Mouse (Mus musculus): ENCODE results near the gene Gtf3c4. TPM values are rescaled to one million over a fixed set of nuclear protein-coding genes. Genes with fewer than 3 reads are reported as not detected.

The Gtf3c4 gene
- polyA plus RNA-seq, 1 experiment = 4.7 TPM

DNA sequence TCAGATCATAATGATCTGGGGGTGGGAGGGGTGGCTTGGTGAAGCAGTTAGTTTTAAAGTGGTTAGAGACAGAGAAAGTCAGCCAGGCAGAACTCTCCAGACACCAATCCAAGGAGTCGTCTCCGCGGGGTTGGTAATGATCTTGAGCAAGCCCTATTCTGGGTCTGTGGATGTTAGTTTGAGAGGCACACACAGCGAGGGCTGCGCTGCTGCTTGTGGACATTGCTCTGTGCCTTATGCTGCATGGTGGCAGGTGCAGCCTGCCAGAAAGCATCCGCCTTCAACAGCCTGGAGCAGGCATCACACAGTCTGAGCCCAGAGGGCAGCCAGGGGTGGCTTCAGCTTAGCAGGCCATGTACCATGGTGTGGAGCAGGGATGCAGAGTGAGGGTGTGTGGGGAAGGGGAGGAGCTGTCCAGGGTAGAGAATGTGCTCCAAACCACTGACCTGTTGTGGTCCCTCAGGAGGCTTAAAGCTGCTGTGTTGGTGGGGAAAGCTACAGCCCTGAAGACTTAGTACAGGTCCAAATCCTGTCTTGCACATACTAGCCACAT, 53.0 kb downstream of the Gtf3c4 start:
- no peak overlapping the region for H3K27ac ChIP-seq (ENCODE audit: insufficient read depth, low read depth, low read length)
- no peak overlapping the region for H3K4me3 ChIP-seq (ENCODE audit: low read depth, low read length)
- no peaks in the 10 kb centered on the region for H3K36me3 ChIP-seq (ENCODE audit: control insufficient read depth, insufficient read depth, low read length)
- TF ChIP-seq CTCF (IDR thresholded peaks at IDR 0.05; ENCODE audit: extremely low read depth, insufficient read length, insufficient replicate concordance, low read depth, low read length) = no peak
- TF ChIP-seq POLR2A (IDR thresholded peaks at IDR 0.05; ENCODE audit: low read depth, low read length) = no peak
- 72% methylated on average over 6 of the region's 6 CpGs for WGBS
- no peaks in the 10 kb centered on the region for H3K27me3 ChIP-seq (ENCODE audit: control insufficient read depth, insufficient read depth, low read length)
- no peaks in the 10 kb centered on the region for H3K4me1 ChIP-seq (ENCODE audit: control insufficient read depth, insufficient read depth, insufficient read length, low read length)

DNA sequence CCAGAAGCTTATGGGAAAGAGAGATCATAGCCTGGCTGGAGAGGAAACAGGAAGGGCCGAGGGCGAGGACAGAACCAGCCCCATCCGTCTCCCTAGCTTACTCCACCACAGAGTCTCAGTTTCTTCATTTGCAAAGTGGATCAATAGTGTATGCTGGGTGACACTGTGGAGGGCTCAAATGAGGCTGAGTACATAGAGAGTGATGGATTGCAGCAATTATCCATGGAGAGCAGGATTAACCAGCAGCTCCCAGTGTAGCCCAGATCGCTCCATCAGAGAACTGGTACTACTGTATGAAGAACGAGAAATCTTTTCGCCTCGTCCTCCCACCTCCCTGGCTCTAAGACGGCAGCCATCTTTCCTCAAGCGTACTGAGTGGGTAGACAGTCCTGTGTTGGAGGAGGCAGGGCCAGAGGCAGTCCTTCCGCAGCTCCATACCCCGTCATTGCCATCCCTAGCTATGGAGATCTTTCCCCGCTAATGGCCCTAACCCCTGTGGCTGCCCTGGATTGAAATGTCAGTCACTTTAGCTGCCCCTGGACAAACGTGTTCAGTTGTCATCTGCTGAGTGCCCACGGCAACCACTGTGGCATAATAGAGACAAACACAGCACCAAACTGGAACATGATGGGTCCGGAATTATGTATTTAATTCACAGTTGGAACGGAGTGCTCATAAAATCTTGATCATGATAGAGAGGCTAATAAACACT, 53.6 kb downstream of the Gtf3c4 start:
- no peak for TF ChIP-seq POLR2A (IDR thresholded peaks at IDR 0.05; ENCODE audit: low read depth, low read length)
- TF ChIP-seq CTCF (IDR thresholded peaks at IDR 0.05; ENCODE audit: extremely low read depth, insufficient read length, insufficient replicate concordance, low read depth, low read length) = no peak
- Histone ChIP-seq H3K27me3 (ENCODE audit: control insufficient read depth, insufficient read depth, low read length) (no peaks in the 10 kb centered on the region), H3K27ac (ENCODE audit: insufficient read depth, low read depth, low read length) (no peak overlapping the region), H3K4me3 (ENCODE audit: low read depth, low read length) (no peak overlapping the region), H3K4me1 (ENCODE audit: control insufficient read depth, insufficient read depth, insufficient read length, low read length) (no peaks in the 10 kb centered on the region), H3K36me3 (ENCODE audit: control insufficient read depth, insufficient read depth, low read length) (no peaks in the 10 kb centered on the region)
- WGBS = 54% methylated on average over 16 of the region's 16 CpGs

DNA sequence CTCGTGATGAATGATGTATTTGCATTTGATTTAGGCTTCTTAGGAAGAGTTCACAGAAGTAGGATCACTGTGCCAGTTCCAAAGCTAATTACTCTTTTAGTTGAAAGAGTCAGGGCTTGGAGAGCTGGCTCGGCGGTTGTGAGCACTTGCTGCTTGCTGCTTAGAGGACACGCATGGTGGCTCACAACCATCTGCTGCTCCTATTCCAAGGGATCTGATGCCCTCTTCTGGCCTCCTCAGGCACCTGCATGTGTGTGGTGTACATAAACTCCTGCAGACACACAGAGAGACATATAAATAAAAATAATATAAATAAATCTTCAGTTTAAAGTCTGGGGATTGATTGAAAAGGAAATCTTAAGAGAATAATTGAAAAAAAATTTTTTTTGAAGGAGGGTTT, 58.9 kb downstream of the Gtf3c4 start:
- Histone ChIP-seq H3K4me1 (ENCODE audit: control insufficient read depth, insufficient read depth, insufficient read length, low read length) (no peaks in the 10 kb centered on the region), H3K4me3 (ENCODE audit: low read depth, low read length) (no peak overlapping the region), H3K27me3 (ENCODE audit: control insufficient read depth, insufficient read depth, low read length) (no peaks in the 10 kb centered on the region), H3K36me3 (ENCODE audit: control insufficient read depth, insufficient read depth, low read length) (no peaks in the 10 kb centered on the region), H3K27ac (ENCODE audit: insufficient read depth, low read depth, low read length) (no peak overlapping the region)
- TF ChIP-seq POLR2A (IDR thresholded peaks at IDR 0.05; ENCODE audit: low read depth, low read length) (no peak), CTCF (IDR thresholded peaks at IDR 0.05; ENCODE audit: extremely low read depth, insufficient read length, insufficient replicate concordance, low read depth, low read length) (no peak)
- WGBS = 85% methylated on average over 4 of the region's 4 CpGs

DNA sequence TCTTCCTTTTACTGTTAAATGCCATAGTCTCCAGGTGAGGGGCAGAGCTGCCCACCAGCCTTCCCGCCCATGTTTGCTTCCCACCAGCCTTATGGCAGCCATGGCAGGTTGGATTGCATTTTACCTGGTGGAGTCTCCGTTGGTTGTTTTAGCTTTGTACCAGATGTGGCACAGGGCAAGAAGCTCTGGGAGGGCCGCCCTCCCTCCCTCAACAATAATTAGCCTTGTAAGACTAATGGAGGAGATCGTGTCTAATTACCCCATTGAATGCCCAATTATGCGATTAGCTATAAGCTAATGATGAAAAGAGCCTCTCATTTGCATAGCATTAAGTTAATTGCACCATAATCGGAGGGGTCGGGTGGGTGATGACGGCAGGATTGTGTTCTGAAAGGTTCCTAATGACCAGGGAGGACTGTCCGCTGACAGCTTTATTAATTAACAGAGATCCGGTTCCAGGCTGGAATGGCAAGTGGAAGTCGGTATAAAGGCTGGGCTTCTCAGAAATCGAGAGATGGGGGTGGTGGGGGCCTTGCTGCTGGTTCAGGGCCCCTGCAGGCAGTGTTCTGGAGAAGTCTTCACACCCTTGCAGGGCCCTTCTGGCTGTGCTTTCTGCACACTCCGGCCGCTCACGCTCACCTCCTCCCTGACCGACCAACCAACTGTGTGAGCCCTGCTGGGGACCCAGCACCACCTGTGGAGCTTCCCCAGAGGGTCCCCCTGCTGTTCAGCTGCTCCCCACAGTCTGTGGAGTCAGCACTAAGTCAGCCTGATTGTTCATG, 60.0 kb downstream of the Gtf3c4 start:
- H3K4me3 ChIP-seq (ENCODE audit: low read depth, low read length) = no peak overlapping the region
- 68% methylated on average over 16 of the region's 16 CpGs for WGBS
- no peaks in the 10 kb centered on the region for H3K4me1 ChIP-seq (ENCODE audit: control insufficient read depth, insufficient read depth, insufficient read length, low read length)
- no peaks in the 10 kb centered on the region for H3K27me3 ChIP-seq (ENCODE audit: control insufficient read depth, insufficient read depth, low read length)
- no peak overlapping the region for H3K27ac ChIP-seq (ENCODE audit: insufficient read depth, low read depth, low read length)
- H3K36me3 ChIP-seq (ENCODE audit: control insufficient read depth, insufficient read depth, low read length) = no peaks in the 10 kb centered on the region
- TF ChIP-seq CTCF (IDR thresholded peaks at IDR 0.05; ENCODE audit: extremely low read depth, insufficient read length, insufficient replicate concordance, low read depth, low read length) (no peak), POLR2A (IDR thresholded peaks at IDR 0.05; ENCODE audit: low read depth, low read length) (no peak)

DNA sequence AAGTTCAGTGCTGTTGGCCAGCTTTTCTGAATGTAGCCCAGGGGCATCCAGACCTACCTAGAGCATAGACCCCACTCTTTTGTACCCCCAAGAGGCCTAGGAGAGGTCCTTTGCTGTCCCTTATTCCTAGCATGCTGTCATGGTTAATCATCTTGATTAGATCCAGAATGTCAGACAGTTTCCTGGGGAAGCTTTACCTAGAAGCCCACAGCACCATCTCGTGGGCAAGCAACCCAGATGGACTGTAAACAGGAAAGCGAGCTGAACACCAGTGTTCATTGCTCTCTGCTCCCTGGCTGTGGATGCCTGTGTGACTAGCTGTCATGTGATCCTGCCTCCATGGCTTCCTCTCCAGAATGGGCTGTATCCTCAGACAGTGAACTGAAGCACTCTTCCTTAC, 63.4 kb downstream of the Gtf3c4 start:
- TF ChIP-seq CTCF (IDR thresholded peaks at IDR 0.05; ENCODE audit: extremely low read depth, insufficient read length, insufficient replicate concordance, low read depth, low read length) (no peak), POLR2A (IDR thresholded peaks at IDR 0.05; ENCODE audit: low read depth, low read length) (no peak)
- H3K4me3 ChIP-seq (ENCODE audit: low read depth, low read length) = no peak overlapping the region
- 48% methylated on average over 2 of the region's 2 CpGs for WGBS
- H3K4me1 ChIP-seq (ENCODE audit: control insufficient read depth, insufficient read depth, insufficient read length, low read length) = no peaks in the 10 kb centered on the region
- H3K36me3 ChIP-seq (ENCODE audit: control insufficient read depth, insufficient read depth, low read length) = no peaks in the 10 kb centered on the region
- H3K27ac ChIP-seq (ENCODE audit: insufficient read depth, low read depth, low read length) = no peak overlapping the region
- no peaks in the 10 kb centered on the region for H3K27me3 ChIP-seq (ENCODE audit: control insufficient read depth, insufficient read depth, low read length)

DNA sequence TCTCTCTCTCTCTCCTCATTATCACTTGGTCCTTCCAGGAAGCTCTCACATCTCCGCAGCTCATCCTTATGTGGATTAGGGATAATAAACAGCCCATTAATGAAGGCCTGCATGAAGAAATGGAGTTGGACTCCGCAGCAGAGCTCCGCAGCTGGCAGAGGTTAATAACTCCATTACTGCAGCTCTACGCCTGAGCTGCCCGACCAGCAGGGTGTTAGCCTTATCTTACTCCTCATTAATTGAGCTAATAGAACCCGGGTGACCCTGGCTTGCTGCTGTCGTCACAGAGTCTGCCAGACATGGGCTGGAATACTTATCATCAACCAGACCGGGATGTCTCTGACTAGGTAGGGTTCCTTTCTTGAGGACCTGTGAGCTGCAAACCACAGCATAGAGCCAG, 66.1 kb downstream of the Gtf3c4 start:
- 29% methylated on average over 8 of the region's 8 CpGs for WGBS
- TF ChIP-seq CTCF (IDR thresholded peaks at IDR 0.05; ENCODE audit: extremely low read depth, insufficient read length, insufficient replicate concordance, low read depth, low read length) (no peak), POLR2A (IDR thresholded peaks at IDR 0.05; ENCODE audit: low read depth, low read length) (no peak)
- no peak overlapping the region for H3K27ac ChIP-seq (ENCODE audit: insufficient read depth, low read depth, low read length)
- no peaks in the 10 kb centered on the region for H3K27me3 ChIP-seq (ENCODE audit: control insufficient read depth, insufficient read depth, low read length)
- no peak overlapping the region for H3K4me3 ChIP-seq (ENCODE audit: low read depth, low read length)
- no peaks in the 10 kb centered on the region for H3K4me1 ChIP-seq (ENCODE audit: control insufficient read depth, insufficient read depth, insufficient read length, low read length)
- no peaks in the 10 kb centered on the region for H3K36me3 ChIP-seq (ENCODE audit: control insufficient read depth, insufficient read depth, low read length)

Other genes with a start within 250 kb of the Gtf3c4 start
- gene Gfi1b, start 218.4 kb downstream of the Gtf3c4 start, polyA plus RNA-seq (2012; rRNA removed) = 1.3 and 1.8 TPM in 2 replicates
- gene Tsc1, start 199.1 kb downstream of the Gtf3c4 start, polyA plus RNA-seq (2012; rRNA removed) = 3.2 and 7.0 TPM in 2 replicates
- gene Spaca9, start 140.6 kb downstream of the Gtf3c4 start, polyA plus RNA-seq (2012; rRNA removed) = 1.4 TPM in 1 of 2 replicates, not detected in the other
- 0.06 and 0.11 TPM in 2 replicates for gene Ak8, start 140.2 kb downstream of the Gtf3c4 start, polyA plus RNA-seq (2012; rRNA removed)
- gene Ddx31, start within 50 bp of the Gtf3c4 start, polyA plus RNA-seq (2012; rRNA removed) = 0.71 and 0.94 TPM in 2 replicates
- gene Barhl1, start 76.3 kb upstream of the Gtf3c4 start, polyA plus RNA-seq (2012; rRNA removed) = not detected in 2 replicates
- 0.16 and 0.18 TPM in 2 replicates for gene Cfap77, start 214.7 kb upstream of the Gtf3c4 start, polyA plus RNA-seq (2012; rRNA removed)
- 1.6 and 3.3 TPM in 2 replicates for gene Ttf1, start 219.9 kb upstream of the Gtf3c4 start, polyA plus RNA-seq (2012; rRNA removed)